Mouse (Mus musculus): ENCODE results near the gene Gm20388. TPM values are rescaled to one million over a fixed set of nuclear protein-coding genes. Genes with fewer than 3 reads are reported as not detected.

The Gm20388 gene
- total and polyA plus RNA-seq, 3 experiments: 0.02 to 0.05 TPM; not detected in 1

- Histone ChIP-seq H3K9me3 (replicated peaks) (no peaks in the 10 kb centered on the region), H3K4me3 (ENCODE audit: low read depth, low read length) (no peak overlapping the region), H3K36me3 (replicated peaks) (no peaks in the 10 kb centered on the region), H3K4me1 (ENCODE audit: insufficient read depth, low read depth, low read length) (no peaks in the 10 kb centered on the region), H3K27me3 (ENCODE audit: insufficient read depth, low read length) (peaks cover 33% of the 10 kb centered on the region)
- no peak for DNase-seq (ENCODE audit: low spot score)
- no peak for ATAC-seq (ENCODE audit: extremely low read depth, insufficient number of reproducible peaks, low FRiP score, poor library complexity, severe bottlenecking)
- TF ChIP-seq GATA2 (IDR thresholded peaks at IDR 0.05; ENCODE audit: borderline replicate concordance, low read depth, low read length) (no peak), POLR2AphosphoS5 (IDR thresholded peaks at IDR 0.05; ENCODE audit: insufficient replicate concordance, low read depth, low read length) (no peak), TAL1 (conservative IDR thresholded peaks at IDR 0.05; ENCODE audit: low read depth, low read length) (no peak), GATA1 (IDR thresholded peaks at IDR 0.05; ENCODE audit: borderline replicate concordance, low read length) (no peak), CTCF (IDR thresholded peaks at IDR 0.05; ENCODE audit: low read depth, low read length) (no peak)
These were observed 220.5 kb downstream of the Gm20388 start for GRCm38 (mm10) chr8:120131158-120131557.

GRCm38 (mm10) chr8:120133169-120133568 is 222.5 kb downstream of the Gm20388 start:
- ATAC-seq (ENCODE audit: extremely low read depth, insufficient number of reproducible peaks, low FRiP score, poor library complexity, severe bottlenecking) (no peak), DNase-seq (ENCODE audit: low spot score) (no peak)
- TF ChIP-seq GATA2 (IDR thresholded peaks at IDR 0.05; ENCODE audit: borderline replicate concordance, low read depth, low read length) (no peak), GATA1 (IDR thresholded peaks at IDR 0.05; ENCODE audit: borderline replicate concordance, low read length) (no peak), POLR2AphosphoS5 (IDR thresholded peaks at IDR 0.05; ENCODE audit: insufficient replicate concordance, low read depth, low read length) (no peak), CTCF (IDR thresholded peaks at IDR 0.05; ENCODE audit: low read depth, low read length) (no peak), TAL1 (conservative IDR thresholded peaks at IDR 0.05; ENCODE audit: low read depth, low read length) (no peak)
- Histone ChIP-seq H3K4me1 (ENCODE audit: insufficient read depth, low read depth, low read length) (no peaks in the 10 kb centered on the region), H3K36me3 (replicated peaks) (no peaks in the 10 kb centered on the region), H3K4me3 (ENCODE audit: low read depth, low read length) (no peak overlapping the region), H3K9me3 (replicated peaks) (no peaks in the 10 kb centered on the region), H3K27me3 (ENCODE audit: insufficient read depth, low read length) (peaks cover 29% of the 10 kb centered on the region)

- H3K9me3 ChIP-seq (replicated peaks): no peaks in the 10 kb centered on the region
- H3K36me3 ChIP-seq (replicated peaks): no peaks in the 10 kb centered on the region
- H3K4me3 ChIP-seq (ENCODE audit: low read depth, low read length): no peak overlapping the region
- DNase-seq (ENCODE audit: low spot score): no peak
- ATAC-seq (ENCODE audit: extremely low read depth, insufficient number of reproducible peaks, low FRiP score, poor library complexity, severe bottlenecking): no peak
- no peaks in the 10 kb centered on the region for H3K4me1 ChIP-seq (ENCODE audit: insufficient read depth, low read depth, low read length)
- TF ChIP-seq CTCF (IDR thresholded peaks at IDR 0.05; ENCODE audit: low read depth, low read length) (no peak), GATA2 (IDR thresholded peaks at IDR 0.05; ENCODE audit: borderline replicate concordance, low read depth, low read length) (no peak), GATA1 (IDR thresholded peaks at IDR 0.05; ENCODE audit: borderline replicate concordance, low read length) (no peak), POLR2AphosphoS5 (IDR thresholded peaks at IDR 0.05; ENCODE audit: insufficient replicate concordance, low read depth, low read length) (no peak), TAL1 (conservative IDR thresholded peaks at IDR 0.05; ENCODE audit: low read depth, low read length) (no peak)
- H3K27me3 ChIP-seq (ENCODE audit: insufficient read depth, low read length): peaks cover 41% of the 10 kb centered on the region
These were observed 225.0 kb downstream of the Gm20388 start for GRCm38 (mm10) chr8:120135687-120136086.

GRCm38 (mm10) chr8:120136618-120137017 is 226.0 kb downstream of the Gm20388 start:
- peaks cover 38% of the 10 kb centered on the region for H3K27me3 ChIP-seq (ENCODE audit: insufficient read depth, low read length)
- TF ChIP-seq CTCF (IDR thresholded peaks at IDR 0.05; ENCODE audit: low read depth, low read length) (no peak), TAL1 (conservative IDR thresholded peaks at IDR 0.05; ENCODE audit: low read depth, low read length) (no peak), GATA1 (IDR thresholded peaks at IDR 0.05; ENCODE audit: borderline replicate concordance, low read length) (no peak), POLR2AphosphoS5 (IDR thresholded peaks at IDR 0.05; ENCODE audit: insufficient replicate concordance, low read depth, low read length) (no peak), GATA2 (IDR thresholded peaks at IDR 0.05; ENCODE audit: borderline replicate concordance, low read depth, low read length) (no peak)
- no peaks in the 10 kb centered on the region for H3K4me1 ChIP-seq (ENCODE audit: insufficient read depth, low read depth, low read length)
- ATAC-seq (ENCODE audit: extremely low read depth, insufficient number of reproducible peaks, low FRiP score, poor library complexity, severe bottlenecking) (no peak), DNase-seq (ENCODE audit: low spot score) (no peak)
- H3K4me3 ChIP-seq (ENCODE audit: low read depth, low read length): no peak overlapping the region
- no peaks in the 10 kb centered on the region for H3K36me3 ChIP-seq (replicated peaks)
- H3K9me3 ChIP-seq (replicated peaks): no peaks in the 10 kb centered on the region

GRCm38 (mm10) chr8:120138958-120139357 is 228.3 kb downstream of the Gm20388 start:
- ATAC-seq (ENCODE audit: extremely low read depth, insufficient number of reproducible peaks, low FRiP score, poor library complexity, severe bottlenecking): no peak
- Histone ChIP-seq H3K27me3 (ENCODE audit: insufficient read depth, low read length) (peaks cover 34% of the 10 kb centered on the region), H3K36me3 (replicated peaks) (no peaks in the 10 kb centered on the region), H3K4me1 (ENCODE audit: insufficient read depth, low read depth, low read length) (no peaks in the 10 kb centered on the region), H3K9me3 (replicated peaks) (no peaks in the 10 kb centered on the region), H3K4me3 (ENCODE audit: low read depth, low read length) (no peak overlapping the region)
- no peak for DNase-seq (ENCODE audit: low spot score)
- no peak for TF ChIP-seq CTCF (IDR thresholded peaks at IDR 0.05; ENCODE audit: low read depth, low read length)
- TF ChIP-seq TAL1 (conservative IDR thresholded peaks at IDR 0.05; ENCODE audit: low read depth, low read length): no peak
- TF ChIP-seq POLR2AphosphoS5 (IDR thresholded peaks at IDR 0.05; ENCODE audit: insufficient replicate concordance, low read depth, low read length): no peak
- TF ChIP-seq GATA2 (IDR thresholded peaks at IDR 0.05; ENCODE audit: borderline replicate concordance, low read depth, low read length): no peak
- no peak for TF ChIP-seq GATA1 (IDR thresholded peaks at IDR 0.05; ENCODE audit: borderline replicate concordance, low read length)

GRCm38 (mm10) chr8:120140769-120141168 is 230.1 kb downstream of the Gm20388 start:
- ATAC-seq (ENCODE audit: extremely low read depth, insufficient number of reproducible peaks, low FRiP score, poor library complexity, severe bottlenecking) (no peak), DNase-seq (ENCODE audit: low spot score) (no peak)
- no peaks in the 10 kb centered on the region for H3K9me3 ChIP-seq (replicated peaks)
- no peak overlapping the region for H3K4me3 ChIP-seq (ENCODE audit: low read depth, low read length)
- no peaks in the 10 kb centered on the region for H3K4me1 ChIP-seq (ENCODE audit: insufficient read depth, low read depth, low read length)
- TF ChIP-seq GATA1 (IDR thresholded peaks at IDR 0.05; ENCODE audit: borderline replicate concordance, low read length) (no peak), CTCF (IDR thresholded peaks at IDR 0.05; ENCODE audit: low read depth, low read length) (no peak), TAL1 (conservative IDR thresholded peaks at IDR 0.05; ENCODE audit: low read depth, low read length) (no peak), POLR2AphosphoS5 (IDR thresholded peaks at IDR 0.05; ENCODE audit: insufficient replicate concordance, low read depth, low read length) (no peak), GATA2 (IDR thresholded peaks at IDR 0.05; ENCODE audit: borderline replicate concordance, low read depth, low read length) (no peak)
- H3K27me3 ChIP-seq (ENCODE audit: insufficient read depth, low read length): peaks cover 33% of the 10 kb centered on the region
- H3K36me3 ChIP-seq (replicated peaks): no peaks in the 10 kb centered on the region

Measured in G1E (cell line).